ENCODE assay signal across 14 mouse cellular contexts in the genomic region with DNA sequence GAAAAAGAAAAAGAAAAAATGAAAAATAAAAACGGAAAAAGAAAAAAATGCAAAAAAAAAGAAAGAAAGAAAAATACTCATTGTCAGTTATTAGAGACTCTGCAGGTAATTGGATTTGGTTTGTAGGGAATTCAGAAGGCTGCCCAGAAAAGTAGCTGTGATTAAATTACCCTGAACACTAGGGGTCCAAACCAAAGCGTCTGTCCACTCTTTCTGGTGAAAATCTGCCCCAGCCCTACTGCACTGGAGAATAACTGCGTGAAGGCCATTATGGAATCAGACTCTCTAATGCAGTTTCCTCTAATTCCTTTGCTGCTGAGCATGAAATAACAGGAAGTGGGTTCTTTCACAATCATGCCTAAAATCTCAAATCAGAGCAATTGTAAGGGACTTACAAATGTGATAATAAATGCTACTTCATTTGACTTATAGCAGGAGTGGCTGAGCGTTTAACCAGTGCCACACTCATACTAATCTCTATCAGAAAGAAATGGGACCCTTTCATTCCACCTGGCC.
DNase-seq lines count a peak whose midpoint lies in the region; ATAC-seq and TF ChIP-seq lines count a peak whose summit lies in the region.
"Had no signal": no experiment of that assay in that cellular context is flagged by ENCODE, and none has a peak within 500 bp of the region (broad histone marks: within the 10 kb centered on the region; RNA-seq: fewer than 3 reads in every experiment).

No protein-coding gene starts in this region.

- WGBS in hindbrain, postnatal 0 days = 33% methylated on average over 4 of the region's 4 CpGs
- 36% methylated on average over 4 of the region's 4 CpGs for WGBS in hindbrain, embryonic 13.5 days
- WGBS in forebrain, embryonic 15.5 days = 23% methylated on average over 4 of the region's 4 CpGs

- 0 out of 2 replicates have a peak, but pooled peaks cover 3% of the 10 kb centered on the region for H3K4me1 ChIP-seq in hindbrain, postnatal 0 days (ENCODE audit: insufficient read depth, low read length)
- peaks cover 11% of the 10 kb centered on the region; the same call in 1 of the 2 replicates for H3K4me1 ChIP-seq in hindbrain, embryonic 13.5 days (replicated peaks)
- peaks cover 21% of the 10 kb centered on the region for H3K4me1 ChIP-seq in forebrain, embryonic 15.5 days

- H3K36me3 ChIP-seq in hindbrain, postnatal 0 days (ENCODE audit: insufficient read depth, low read length) = no peaks in the 10 kb centered on the region
- H3K36me3 ChIP-seq in hindbrain, embryonic 13.5 days = no peaks in the 10 kb centered on the region
- H3K36me3 ChIP-seq in forebrain, embryonic 15.5 days = no peaks in the 10 kb centered on the region

- H3K4me3 ChIP-seq in hindbrain, postnatal 0 days (ENCODE audit: low read length) = no peak overlapping the region
- H3K4me3 ChIP-seq in hindbrain, embryonic 13.5 days = no peak overlapping the region
- no peak overlapping the region for H3K4me3 ChIP-seq in forebrain, embryonic 15.5 days

- no peaks in the 10 kb centered on the region for H3K27me3 ChIP-seq in hindbrain, postnatal 0 days (ENCODE audit: insufficient read depth, low read length)
- H3K27me3 ChIP-seq in hindbrain, embryonic 13.5 days = no peaks in the 10 kb centered on the region
- H3K27me3 ChIP-seq in forebrain, embryonic 15.5 days = no peaks in the 10 kb centered on the region

- ATAC-seq in hindbrain, postnatal 0 days = no peak
- ATAC-seq in hindbrain, embryonic 13.5 days (ENCODE audit: low FRiP score) = no peak
- 0 out of 2 replicates have a peak, but pooled peaks have one; percentile 41 for ATAC-seq in forebrain, embryonic 15.5 days (replicated peaks)
- ATAC-seq: intestine, postnatal 0 days had no signal

- H3K9me3 ChIP-seq in hindbrain, postnatal 0 days (ENCODE audit: low read length) = no peaks in the 10 kb centered on the region
- no peaks in the 10 kb centered on the region for H3K9me3 ChIP-seq in hindbrain, embryonic 13.5 days
- H3K9me3 ChIP-seq in forebrain, embryonic 15.5 days = no peaks in the 10 kb centered on the region

- no peak for TF ChIP-seq CTCF in hindbrain, postnatal 0 days (IDR thresholded peaks at IDR 0.05; ENCODE audit: low read depth)

- DNase-seq in cerebellum, postnatal 25 days = peak; percentile 27 to 38
- DNase-seq in cerebellum, adult 9-11 months = no peak
- no peak for DNase-seq in hindbrain, postnatal 0 days (ENCODE audit: low spot score)
- DNase-seq in 3T3-L1 (ENCODE audit: low read depth, low spot score) = peak; percentile 7
- DNase-seq in urinary bladder, postnatal 14 days (ENCODE audit: low spot score) = no peak
- no peak for DNase-seq in left cerebral cortex, postnatal 25 days (ENCODE audit: low spot score in 2 of 2)
- DNase-seq: cerebellum, adult 8-10 months; kidney, postnatal 14 days; layer of hippocampus, adult 9-11 months; lung, adult 2 months; thymus, postnatal 36 days had no signal

- no peak overlapping the region for H3K4me2 ChIP-seq in hindbrain, postnatal 0 days (ENCODE audit: low read depth, low read length)
- no peak overlapping the region for H3K4me2 ChIP-seq in hindbrain, embryonic 13.5 days
- no peak overlapping the region for H3K4me2 ChIP-seq in forebrain, embryonic 15.5 days (replicated peaks)

- peak overlapping the region; percentile 48 for H3K27ac ChIP-seq in hindbrain, postnatal 0 days
- H3K27ac ChIP-seq in hindbrain, embryonic 13.5 days = no peak overlapping the region
- peak overlapping the region; percentile 42 for H3K27ac ChIP-seq in forebrain, embryonic 15.5 days (replicated peaks)

- intact Hi-C loops in left cerebral cortex, postnatal 25 days (cut with DNase I) = no loop called here

- no peak overlapping the region for H3K9ac ChIP-seq in hindbrain, postnatal 0 days (replicated peaks; ENCODE audit: low read length)
- H3K9ac ChIP-seq in hindbrain, embryonic 13.5 days = no peak overlapping the region
- H3K9ac ChIP-seq in forebrain, embryonic 15.5 days (replicated peaks) = no peak overlapping the region

Comparison
In these comparisons a context has a peak if more than half of its experiments do, and no peak if none do; other contexts are left out.
1. DNase-seq: peak in cerebellum, postnatal 25 days (2 of 2) and 3T3-L1 (single experiment); none in cerebellum, adult 9-11 months (single experiment), hindbrain, postnatal 0 days (single experiment), urinary bladder, postnatal 14 days (single experiment) and left cerebral cortex, postnatal 25 days (0 of 2).